Mouse (Mus musculus) embryonic facial prominence, embryonic 14.5 days (tissue): ENCODE measurements at regions not wholly inside any gene's neighbourhood (a gene's known extent, or its start where the extent isn't known, plus 50 kb on each side); places are given as distances from the start of the nearest gene placed in this dataset.

Experiments used
- ATAC-seq: fragments of 200-750 bp; cut with Nextera tagmentation; 2 replicates; pipeline ENCODE4 v1.8.0; 2017; ENCODE audit warnings: low read depth, moderate number of reproducible peaks, moderate TSS enrichment
- DNase-seq: peaks from one replicate; pipeline ENCODE4 v3.0.0-alpha.2; 2015; ENCODE audit warnings: low spot score
- H3K27ac ChIP-seq: fragments of 300-500 bp; sonication (generic); replicated peaks from 2 replicates; pipeline ENCODE4 v1.5.1; 2014; ENCODE audit warnings: low read depth, mild to moderate bottlenecking, low read length, moderate library complexity
- H3K27me3 ChIP-seq: fragments of 300-500 bp; sonication (generic); replicated peaks from 2 replicates; pipeline ENCODE4 v1.6.1; 2014; ENCODE audit warnings: low read length; ENCODE audit not compliant: control insufficient read depth, insufficient read depth
- H3K36me3 ChIP-seq: fragments of 300-500 bp; sonication (generic); 2 replicates; pipeline ENCODE4 v1.6.1; 2014; ENCODE audit warnings: low read length, mixed read lengths; ENCODE audit not compliant: control insufficient read depth, insufficient read depth
- H3K4me1 ChIP-seq: fragments of 300-500 bp; sonication (generic); 2 replicates; pipeline ENCODE4 v1.6.1; 2014; ENCODE audit warnings: antibody characterized with exemption, low read length; ENCODE audit not compliant: control insufficient read depth, insufficient read depth
- H3K4me2 ChIP-seq: fragments of 300-500 bp; sonication (generic); 2 replicates; pipeline ENCODE4 v1.6.1; 2014; ENCODE audit warnings: low read depth, mild to moderate bottlenecking, low read length, moderate library complexity, mixed read lengths
- H3K4me3 ChIP-seq: fragments of 300-500 bp; sonication (generic); 2 replicates; pipeline ENCODE4 v1.5.1; 2014; ENCODE audit warnings: low read depth, mild to moderate bottlenecking, low read length
- H3K9ac ChIP-seq: fragments of 300-500 bp; sonication (generic); 2 replicates; pipeline ENCODE4 v1.6.1; 2014; ENCODE audit warnings: low read depth, mild to moderate bottlenecking, low read length, moderate library complexity, mixed read lengths
- H3K9me3 ChIP-seq: fragments of 300-500 bp; sonication (generic); 2 replicates; pipeline ENCODE4 v1.6.1; 2016; ENCODE audit warnings: low read length; ENCODE audit not compliant: control insufficient read depth
- WGBS: fragments of 180-500 bp; shearing (Covaris S2); extraction: QIAGEN DNeasy Blood & Tissue Kit; methylation state at CpG from one replicate; pipeline ENCODE4 v1.1.7; 2014; 5-methylcytosine and 5-hydroxymethylcytosine counted together

DNA sequence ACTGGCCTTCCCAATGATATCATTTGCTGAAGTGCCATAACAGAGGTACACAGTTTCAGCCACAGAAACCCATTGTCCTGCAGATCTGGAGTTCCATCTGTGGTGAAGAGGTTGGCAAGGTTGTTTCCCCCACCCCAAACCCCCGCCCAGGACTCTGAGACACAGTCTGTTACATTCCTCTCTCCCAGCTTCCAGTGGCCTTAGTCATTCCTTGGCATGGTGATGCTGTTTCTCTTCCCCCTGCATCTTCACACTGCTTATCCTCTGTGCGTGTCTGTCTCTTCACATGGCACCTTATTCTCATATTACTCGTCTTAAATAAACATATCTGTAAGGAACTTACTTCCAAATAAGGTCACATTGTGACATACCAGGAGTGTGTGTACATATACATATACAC, 206.5 kb downstream of the Nfkbiz start:
- 53% methylated on average over 3 of the region's 3 CpGs for WGBS
- Histone ChIP-seq H3K27ac (no peak overlapping the region), H3K27me3 (no peaks in the 10 kb centered on the region), H3K4me2 (no peak overlapping the region), H3K9me3 (no peaks in the 10 kb centered on the region), H3K4me3 (no peak overlapping the region), H3K9ac (no peak overlapping the region), H3K4me1 (no peaks in the 10 kb centered on the region), H3K36me3 (no peaks in the 10 kb centered on the region)
- no peak for DNase-seq
- no peak for ATAC-seq

DNA sequence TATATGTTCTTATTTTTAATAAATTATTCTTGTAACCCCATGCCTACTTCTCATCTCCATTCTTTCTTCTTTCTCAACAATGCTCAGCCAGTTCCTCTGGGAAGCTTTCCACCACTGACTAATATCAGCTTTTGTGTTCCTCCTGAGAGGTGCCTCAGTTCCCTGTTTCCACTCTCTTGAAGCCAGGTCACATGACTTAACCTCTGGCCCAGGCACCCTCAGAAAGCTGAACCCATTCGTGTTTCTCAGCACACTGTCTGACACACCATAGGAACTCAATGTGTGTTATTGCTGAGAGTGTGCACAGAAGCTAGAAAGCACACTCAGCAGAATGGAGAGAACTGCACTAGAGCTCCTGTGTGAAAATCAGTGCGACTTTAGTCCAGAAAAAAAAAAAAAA, 207.1 kb downstream of the Nfkbiz start:
- no peak overlapping the region for H3K9ac ChIP-seq
- ATAC-seq (no peak), DNase-seq (no peak)
- no peaks in the 10 kb centered on the region for H3K9me3 ChIP-seq
- H3K27ac ChIP-seq, result no peak overlapping the region
- H3K36me3 ChIP-seq, result no peaks in the 10 kb centered on the region
- H3K4me2 ChIP-seq, result no peak overlapping the region
- no peaks in the 10 kb centered on the region for H3K4me1 ChIP-seq
- H3K4me3 ChIP-seq, result no peak overlapping the region
- H3K27me3 ChIP-seq, result no peaks in the 10 kb centered on the region
- WGBS, result 69% methylated on average over 2 of the region's 2 CpGs

DNA sequence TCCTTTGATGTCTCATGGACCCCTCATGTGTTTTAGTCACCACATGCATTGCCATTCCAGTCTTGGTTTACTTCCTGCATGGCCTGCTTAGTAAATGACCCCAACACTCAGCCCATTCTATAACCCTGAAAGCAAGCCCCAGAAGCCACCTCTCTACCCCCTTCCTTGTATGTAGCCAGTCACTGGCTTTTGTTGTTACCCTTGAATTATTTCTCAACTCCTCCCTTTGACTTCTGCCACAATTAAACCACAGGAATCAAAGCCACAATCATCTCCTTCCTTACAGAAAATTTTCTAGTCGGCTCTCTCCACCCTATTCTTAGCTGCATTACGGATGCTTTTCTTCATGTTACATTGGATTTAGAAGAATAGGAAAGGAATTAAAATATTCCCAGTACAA, 207.7 kb downstream of the Nfkbiz start:
- no peaks in the 10 kb centered on the region for H3K27me3 ChIP-seq
- no peak overlapping the region for H3K4me3 ChIP-seq
- no peaks in the 10 kb centered on the region for H3K4me1 ChIP-seq
- ATAC-seq (no peak), DNase-seq (no peak)
- H3K36me3 ChIP-seq, result no peaks in the 10 kb centered on the region
- H3K27ac ChIP-seq, result no peak overlapping the region
- no peak overlapping the region for H3K4me2 ChIP-seq
- H3K9ac ChIP-seq, result no peak overlapping the region
- H3K9me3 ChIP-seq, result no peaks in the 10 kb centered on the region
- WGBS, result 70% methylated on average over 2 of the region's 2 CpGs

DNA sequence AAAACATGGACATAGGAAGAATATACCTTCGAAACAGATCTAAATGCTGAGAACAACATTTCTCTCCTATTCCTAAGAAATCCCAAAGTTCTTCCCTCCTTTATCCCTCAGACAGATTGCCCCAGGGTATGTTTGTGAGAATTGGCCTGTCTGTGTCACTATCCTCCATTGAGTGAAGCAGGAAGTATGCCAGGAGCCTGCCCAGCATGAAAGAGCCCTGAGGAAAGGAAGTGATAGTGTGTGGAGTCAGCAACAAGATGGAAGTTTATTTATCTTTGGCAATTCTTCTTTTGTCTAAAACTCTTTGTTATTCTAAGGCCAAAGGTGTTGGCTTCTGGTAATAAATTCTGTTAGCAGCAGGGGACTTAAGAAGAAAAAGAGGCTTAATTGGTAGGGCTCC, 211.2 kb downstream of the Nfkbiz start:
- no peaks in the 10 kb centered on the region for H3K36me3 ChIP-seq
- no peak overlapping the region for H3K9ac ChIP-seq
- no peak overlapping the region for H3K27ac ChIP-seq
- H3K27me3 ChIP-seq, result no peaks in the 10 kb centered on the region
- DNase-seq (no peak), ATAC-seq (no peak)
- H3K4me2 ChIP-seq, result no peak overlapping the region
- H3K4me3 ChIP-seq, result no peak overlapping the region
- 0 out of 2 replicates have a peak, but pooled peaks cover 5% of the 10 kb centered on the region for H3K9me3 ChIP-seq
- H3K4me1 ChIP-seq, result no peaks in the 10 kb centered on the region
- 90% methylated on average over 1 of the region's 1 CpGs for WGBS

DNA sequence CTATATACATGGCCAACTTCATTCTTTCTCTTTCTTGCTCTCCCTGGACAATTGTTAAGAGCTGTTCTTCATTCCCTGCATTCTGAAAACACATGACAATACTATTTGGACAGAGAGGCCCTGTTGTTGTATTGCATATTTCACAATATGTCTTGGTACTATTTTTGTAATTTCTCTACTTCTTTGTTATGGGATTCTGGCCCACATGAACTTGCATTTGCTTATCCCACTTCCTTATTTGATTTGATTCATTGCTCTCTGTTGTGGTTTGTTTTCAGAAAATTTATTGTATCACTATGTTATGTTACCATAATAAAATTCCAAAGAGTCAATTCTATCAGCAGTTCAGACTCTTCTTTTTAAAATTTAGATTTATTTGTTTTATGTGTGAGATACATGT, 215.3 kb downstream of the Nfkbiz start:
- H3K9ac ChIP-seq, result no peak overlapping the region
- DNase-seq (no peak), ATAC-seq (no peak)
- no peaks in the 10 kb centered on the region for H3K4me1 ChIP-seq
- 0 out of 2 replicates have a peak, but pooled peaks cover 5% of the 10 kb centered on the region for H3K9me3 ChIP-seq
- no peak overlapping the region for H3K4me3 ChIP-seq
- no peak overlapping the region for H3K4me2 ChIP-seq
- H3K27ac ChIP-seq, result no peak overlapping the region
- H3K36me3 ChIP-seq, result no peaks in the 10 kb centered on the region
- H3K27me3 ChIP-seq, result no peaks in the 10 kb centered on the region

DNA sequence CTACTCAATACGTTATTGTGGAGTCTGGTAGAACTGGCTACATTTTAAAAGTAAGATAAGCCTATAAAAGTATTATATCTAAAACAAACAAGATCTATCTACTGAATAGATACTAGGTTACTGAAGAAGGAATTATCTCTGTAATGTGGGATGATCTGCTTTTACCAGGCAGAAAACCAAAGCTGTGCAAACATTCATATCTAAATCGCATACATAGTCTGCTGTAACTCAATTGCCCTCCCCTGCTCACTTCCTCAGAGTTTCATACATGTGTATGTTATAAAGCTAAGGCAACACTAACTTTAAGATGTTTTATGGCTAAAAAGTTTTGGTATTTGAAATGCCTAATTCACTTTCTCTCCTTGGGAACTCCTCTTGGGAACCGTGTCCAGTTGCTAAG, 219.0 kb downstream of the Nfkbiz start:
- no peaks in the 10 kb centered on the region for H3K36me3 ChIP-seq
- H3K4me2 ChIP-seq, result no peak overlapping the region
- 78% methylated on average over 3 of the region's 3 CpGs for WGBS
- no peak overlapping the region for H3K27ac ChIP-seq
- H3K9me3 ChIP-seq, result no peaks in the 10 kb centered on the region
- H3K4me1 ChIP-seq, result no peaks in the 10 kb centered on the region
- ATAC-seq, result no peak
- no peak overlapping the region for H3K9ac ChIP-seq
- no peak for DNase-seq
- no peak overlapping the region for H3K4me3 ChIP-seq
- no peaks in the 10 kb centered on the region for H3K27me3 ChIP-seq

DNA sequence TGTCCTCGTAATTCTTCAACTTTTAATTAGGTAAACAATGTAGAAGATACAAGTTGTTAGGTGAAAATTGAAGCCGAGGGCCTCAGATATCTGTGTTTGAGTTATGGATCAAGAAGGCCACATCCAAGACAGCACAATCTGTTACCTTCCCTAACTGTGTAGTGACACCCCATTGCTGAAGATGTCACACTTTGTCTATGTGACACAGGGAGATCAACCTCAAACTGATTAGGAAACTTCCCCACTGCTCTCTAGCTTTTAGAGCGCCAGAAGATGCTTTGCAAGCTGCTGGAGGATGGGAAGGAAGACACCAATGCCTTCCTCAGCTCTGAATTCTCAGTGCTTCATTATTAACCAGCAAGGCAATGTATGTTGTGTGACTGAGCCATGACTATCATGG, 220.7 kb downstream of the Nfkbiz start:
- 85% methylated on average over 3 of the region's 3 CpGs for WGBS
- no peaks in the 10 kb centered on the region for H3K9me3 ChIP-seq
- ATAC-seq, result no peak
- no peaks in the 10 kb centered on the region for H3K36me3 ChIP-seq
- no peak for DNase-seq
- H3K4me3 ChIP-seq, result no peak overlapping the region
- H3K27me3 ChIP-seq, result no peaks in the 10 kb centered on the region
- H3K4me2 ChIP-seq, result no peak overlapping the region
- no peak overlapping the region for H3K27ac ChIP-seq
- no peaks in the 10 kb centered on the region for H3K4me1 ChIP-seq
- no peak overlapping the region for H3K9ac ChIP-seq

DNA sequence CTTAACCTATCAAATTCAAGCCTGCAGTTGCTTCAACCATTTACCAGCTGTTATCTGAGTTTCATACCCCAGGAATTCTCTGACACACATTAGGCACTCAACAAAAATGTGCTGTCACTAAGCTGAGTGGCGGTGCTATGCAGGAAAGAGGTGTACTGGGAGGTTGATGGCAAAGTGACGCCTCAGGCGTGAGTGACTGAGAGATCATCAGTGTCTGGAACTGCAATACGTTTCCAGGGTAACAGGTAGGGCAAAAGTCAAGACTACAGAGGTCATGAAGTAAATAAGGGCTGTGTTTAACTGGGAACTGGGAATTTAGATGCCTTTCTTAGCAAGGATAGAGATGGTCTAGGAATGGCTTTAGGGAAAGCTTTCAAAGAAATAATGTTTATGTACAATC, 221.2 kb downstream of the Nfkbiz start:
- H3K4me3 ChIP-seq, result no peak overlapping the region
- ATAC-seq, result no peak
- H3K4me1 ChIP-seq, result no peaks in the 10 kb centered on the region
- H3K9ac ChIP-seq, result no peak overlapping the region
- H3K9me3 ChIP-seq, result no peaks in the 10 kb centered on the region
- H3K27me3 ChIP-seq, result no peaks in the 10 kb centered on the region
- H3K4me2 ChIP-seq, result no peak overlapping the region
- DNase-seq, result no peak
- H3K27ac ChIP-seq, result no peak overlapping the region
- H3K36me3 ChIP-seq, result no peaks in the 10 kb centered on the region
- WGBS, result 33% methylated on average over 4 of the region's 4 CpGs

DNA sequence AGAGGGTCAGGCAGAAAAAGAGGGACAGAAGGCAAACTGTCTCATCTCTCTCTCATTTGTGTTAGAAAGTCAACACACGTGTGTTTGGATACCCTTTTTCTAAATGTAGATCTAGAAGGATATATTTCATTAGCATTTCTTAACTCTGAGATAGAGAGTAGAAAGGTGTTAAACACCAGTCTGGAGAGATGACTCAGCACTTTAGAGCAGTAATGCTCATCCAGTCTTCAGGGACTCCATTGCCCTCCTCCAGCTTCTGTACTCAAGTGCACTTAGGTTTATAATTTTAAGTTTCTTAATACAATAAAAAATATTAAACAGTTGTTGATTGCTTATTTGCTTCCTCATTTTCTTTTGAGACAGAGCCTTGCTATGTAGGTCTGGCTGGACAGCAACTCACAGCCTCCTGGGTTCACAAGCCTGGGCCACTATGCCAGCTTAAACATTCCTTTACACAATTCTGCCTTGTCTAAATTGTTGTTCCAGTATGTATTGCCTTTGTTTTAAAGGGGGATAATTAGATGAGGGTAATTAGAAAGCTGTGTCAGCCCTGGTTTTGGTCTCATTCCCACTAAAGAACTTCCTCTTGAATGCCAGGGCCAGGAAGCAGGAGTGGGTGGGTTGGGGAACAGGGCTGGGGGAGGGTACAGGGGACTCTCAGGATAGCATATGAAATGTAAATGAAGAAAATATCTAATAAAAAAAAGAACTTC, 222.1 kb downstream of the Nfkbiz start:
- no peak for ATAC-seq
- Histone ChIP-seq H3K9me3 (no peaks in the 10 kb centered on the region), H3K4me1 (no peaks in the 10 kb centered on the region), H3K4me2 (no peak overlapping the region), H3K9ac (no peak overlapping the region), H3K27me3 (no peaks in the 10 kb centered on the region), H3K4me3 (no peak overlapping the region), H3K36me3 (no peaks in the 10 kb centered on the region), H3K27ac (no peak overlapping the region)
- DNase-seq, result no peak
- 80% methylated on average over 1 of the region's 1 CpGs for WGBS
